Mouse (Mus musculus) kidney, adult 11 months (tissue): ENCODE results near the gene Upp2.

Source experiments
- DNase-seq: peaks from one replicate; pipeline ENCODE4 v3.0.0; 2022

Upp2 gene

DNA sequence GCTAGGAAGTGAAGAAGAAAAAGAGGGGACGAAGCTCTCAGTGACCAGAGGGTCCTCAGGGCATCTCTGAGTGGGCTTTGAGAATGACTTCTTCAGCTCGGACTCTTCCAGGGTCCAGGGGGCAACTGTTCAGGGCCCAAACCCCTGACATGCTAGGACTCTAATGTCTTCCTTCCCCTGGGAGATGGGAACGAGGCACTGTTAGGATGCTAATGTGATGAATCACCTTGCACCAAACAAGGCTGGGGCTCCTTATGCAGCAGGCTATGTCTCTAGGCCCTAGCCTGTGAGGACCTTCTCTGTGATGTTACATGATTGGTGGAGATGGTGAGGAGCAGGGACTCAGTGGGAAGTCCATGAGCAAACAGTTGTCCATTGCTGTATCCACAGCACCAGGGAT, 114.3 kb downstream of the Upp2 start:
- no peak for DNase-seq

DNA sequence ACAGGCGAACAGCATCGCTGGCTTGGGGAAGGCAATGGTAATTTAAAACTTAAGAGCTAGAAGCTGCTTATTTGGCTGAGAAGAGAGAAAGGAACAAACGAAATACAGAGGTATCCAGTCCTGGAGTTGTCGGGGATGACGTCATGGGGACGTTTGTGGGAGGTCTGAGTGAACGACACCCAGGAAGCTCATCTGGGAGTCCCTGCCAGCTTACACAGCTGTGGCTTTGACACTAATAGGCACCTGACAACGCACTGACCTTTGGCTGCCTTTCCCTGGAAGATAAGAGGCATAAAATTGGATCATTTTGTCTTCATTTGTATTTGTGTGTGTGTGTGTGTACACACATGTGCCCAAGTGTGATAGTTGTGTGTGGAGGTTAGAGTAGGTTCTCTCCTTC, 130.4 kb downstream of the Upp2 start:
- no peak for DNase-seq

DNA sequence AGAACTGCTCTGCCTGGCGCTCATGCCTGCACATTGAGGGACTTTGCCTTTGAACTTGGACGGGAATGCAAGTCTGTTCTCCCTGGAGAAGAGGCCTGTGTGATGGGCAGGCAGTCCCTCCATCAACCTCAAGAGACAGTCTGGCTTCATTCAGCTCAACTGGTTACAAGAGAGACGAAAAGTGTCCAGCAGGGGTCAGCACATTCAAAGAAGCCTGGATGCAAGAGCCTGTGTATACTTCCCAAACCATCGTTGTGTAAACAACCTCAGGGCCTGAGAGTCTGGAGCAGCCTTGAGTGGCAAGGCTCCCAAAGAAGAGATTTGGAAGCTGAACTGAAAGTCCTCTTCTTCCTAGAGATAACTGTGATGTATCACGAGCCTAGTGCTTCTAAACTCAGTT, 132.8 kb downstream of the Upp2 start:
- DNase-seq = peak; percentile 81

DNA sequence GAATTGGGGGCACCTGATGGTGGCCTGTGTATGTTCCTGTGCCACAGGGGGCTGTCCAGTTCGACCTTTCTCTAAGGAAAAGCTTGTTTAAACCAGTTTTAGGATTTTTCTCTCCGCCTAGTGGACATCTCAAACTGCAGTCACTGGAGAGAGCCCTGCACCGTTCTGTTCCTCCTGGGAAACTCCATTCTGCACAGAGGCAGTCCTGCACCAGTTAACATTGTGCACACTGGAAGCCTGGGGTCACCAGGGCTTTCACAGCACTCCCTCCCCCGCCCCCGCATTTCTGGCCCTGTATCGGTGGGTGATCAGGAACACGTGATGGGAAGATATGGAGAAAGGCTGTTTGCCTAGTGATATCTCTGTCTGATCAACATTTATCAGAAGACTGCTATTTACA, 133.3 kb downstream of the Upp2 start:
- no peak for DNase-seq

DNA sequence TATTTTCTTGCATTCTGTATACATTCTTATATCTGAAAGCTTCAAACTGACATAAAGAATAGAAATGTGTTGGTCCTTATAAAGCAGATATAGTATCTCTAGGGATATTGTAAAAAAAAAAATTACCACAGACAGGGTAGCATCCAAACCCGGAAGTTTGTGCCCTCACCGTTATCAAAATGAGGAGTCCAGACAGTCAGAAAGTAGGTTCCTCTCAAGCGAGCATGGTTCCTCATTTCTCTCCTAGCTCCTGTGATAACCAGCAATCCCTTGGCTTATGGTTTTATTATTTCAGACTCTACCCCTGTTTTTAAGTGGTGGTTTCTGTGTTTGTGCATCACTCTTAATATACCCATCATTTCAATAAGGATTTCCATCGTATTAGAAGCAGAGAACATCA, 134.5 kb downstream of the Upp2 start:
- DNase-seq = no peak

DNA sequence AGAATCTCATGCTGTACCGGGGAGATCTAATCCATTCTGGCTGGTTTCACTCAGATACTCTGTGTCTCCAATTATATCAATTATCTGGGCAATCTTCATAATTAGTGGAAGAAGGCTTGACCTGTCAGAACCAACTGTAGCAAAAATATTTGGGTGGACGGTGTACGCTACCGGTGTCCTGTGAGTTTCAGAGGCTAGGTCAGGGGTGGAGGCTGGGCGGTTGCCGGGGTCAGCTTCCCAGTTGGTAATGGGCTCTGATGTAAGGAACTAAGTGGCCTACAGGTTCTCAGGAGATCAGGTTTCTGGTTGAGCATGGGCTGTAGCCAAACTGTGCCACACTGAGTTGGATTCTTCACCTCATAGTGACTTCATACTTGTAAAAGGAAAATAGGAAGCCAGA, 136.1 kb downstream of the Upp2 start:
- no peak for DNase-seq

DNA sequence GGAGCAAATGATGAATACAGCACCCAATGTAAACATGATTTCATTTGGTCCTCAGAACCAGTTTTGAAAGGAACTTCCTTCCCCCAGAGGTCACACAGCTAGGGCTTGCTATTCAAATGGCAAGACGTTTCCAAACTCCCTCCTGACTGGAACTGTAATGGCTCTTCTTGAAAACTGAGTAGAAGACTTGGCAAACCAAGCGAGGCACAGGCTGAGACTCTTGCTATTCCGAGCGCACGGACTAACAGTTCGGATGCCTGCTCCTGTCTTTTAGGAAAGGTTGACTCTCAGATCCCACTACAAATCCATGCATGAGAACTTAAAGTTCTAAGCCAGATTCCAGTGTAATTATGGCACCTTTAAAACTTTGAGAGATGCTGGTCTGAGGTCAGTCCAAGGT, 136.5 kb downstream of the Upp2 start:
- DNase-seq = no peak

DNA sequence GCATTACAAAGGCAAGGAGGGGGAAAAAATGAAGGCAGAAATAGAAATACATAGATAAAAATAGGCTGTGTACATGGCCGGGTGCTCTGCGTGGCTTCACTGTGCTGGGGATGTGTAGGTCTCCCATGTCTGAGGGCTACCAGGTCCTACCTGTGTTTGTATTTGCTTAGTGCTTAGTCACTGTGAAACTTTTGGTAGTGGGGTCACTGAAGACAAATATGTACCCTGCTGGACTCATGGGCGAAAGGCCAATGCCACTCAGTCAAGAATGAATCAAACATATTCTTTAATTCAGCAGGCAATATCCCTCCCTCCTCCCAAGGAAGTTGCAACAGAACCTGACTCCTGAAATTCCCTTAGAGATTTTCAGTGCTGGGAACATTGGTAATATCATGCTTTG, 137.5 kb downstream of the Upp2 start:
- DNase-seq = no peak

DNA sequence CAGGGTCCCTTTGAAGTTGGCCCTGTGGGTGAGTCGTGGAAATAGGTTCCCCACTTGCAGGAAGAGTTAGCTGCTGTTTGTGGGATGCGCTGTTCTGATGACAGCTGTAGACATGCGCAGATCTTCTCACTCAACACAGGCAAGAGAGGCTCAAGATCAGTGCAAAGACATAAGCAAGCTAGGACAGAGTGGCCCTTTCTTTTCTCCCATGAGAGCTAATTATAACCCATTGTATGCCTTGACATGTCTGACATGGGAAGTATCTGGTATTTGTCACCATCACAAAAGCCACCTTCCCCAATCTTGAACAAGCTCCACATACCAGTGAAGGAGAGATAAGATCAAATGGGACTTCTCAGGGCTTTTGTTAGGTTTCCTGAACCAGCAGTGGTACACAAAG, 140.6 kb downstream of the Upp2 start:
- no peak for DNase-seq

DNA sequence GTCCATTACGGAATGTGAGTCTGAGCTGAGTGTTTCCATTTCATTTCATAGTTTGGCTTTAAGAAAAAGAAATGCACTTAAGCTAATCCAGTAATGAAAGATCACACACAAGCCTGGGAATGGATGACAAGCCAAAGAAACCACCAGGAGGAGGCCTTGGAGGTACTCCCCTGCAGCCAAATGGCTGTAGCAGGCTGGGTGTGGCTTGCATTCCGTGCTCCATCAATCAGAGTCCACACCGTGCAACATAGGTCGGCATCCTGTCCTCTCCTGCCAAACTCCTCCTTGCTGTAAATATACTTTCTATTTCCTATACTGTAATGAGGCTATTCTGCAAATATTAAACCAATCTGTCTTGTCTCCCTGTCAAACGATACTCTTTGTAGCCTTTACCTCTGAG, 143.1 kb downstream of the Upp2 start:
- DNase-seq = no peak

DNA sequence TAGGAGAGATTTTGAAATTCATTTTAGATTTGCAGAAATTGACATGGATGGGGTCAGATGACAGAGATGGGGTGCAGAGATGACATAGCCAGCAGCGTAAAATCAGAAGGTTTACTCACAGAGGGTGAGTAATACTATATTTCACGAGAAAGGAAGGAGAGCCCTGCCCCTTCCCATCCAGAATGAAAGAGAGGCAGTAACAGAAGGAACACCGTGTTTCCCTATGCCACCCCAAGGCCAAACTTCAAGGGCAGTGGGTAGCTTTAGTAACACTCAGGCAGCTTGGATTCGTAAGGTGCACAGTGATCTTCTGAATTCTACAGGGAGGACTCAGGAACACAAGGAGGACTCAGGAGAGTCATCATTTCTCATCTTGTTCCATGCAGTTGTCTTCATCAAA, 144.0 kb downstream of the Upp2 start:
- no peak for DNase-seq

DNA sequence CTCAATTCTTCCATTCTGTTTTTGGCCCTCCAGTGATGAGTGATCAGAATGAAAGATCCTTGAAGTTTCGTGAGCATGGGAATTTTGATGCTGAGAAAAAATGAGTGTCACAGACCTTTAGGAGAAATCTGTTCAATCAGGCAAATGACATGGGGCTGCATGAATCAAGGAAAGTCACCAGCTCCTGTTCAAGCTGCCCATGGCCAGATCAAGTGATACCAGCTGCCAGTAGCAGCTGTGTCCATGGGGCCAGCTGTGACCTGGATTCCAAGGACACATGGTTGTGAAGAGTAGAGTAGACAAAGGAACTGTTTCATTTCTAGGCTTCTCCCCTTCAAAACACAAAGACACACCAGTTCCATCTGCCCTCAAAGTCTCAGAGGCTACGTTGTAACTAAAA, 144.4 kb downstream of the Upp2 start:
- peak; percentile 54 for DNase-seq

DNA sequence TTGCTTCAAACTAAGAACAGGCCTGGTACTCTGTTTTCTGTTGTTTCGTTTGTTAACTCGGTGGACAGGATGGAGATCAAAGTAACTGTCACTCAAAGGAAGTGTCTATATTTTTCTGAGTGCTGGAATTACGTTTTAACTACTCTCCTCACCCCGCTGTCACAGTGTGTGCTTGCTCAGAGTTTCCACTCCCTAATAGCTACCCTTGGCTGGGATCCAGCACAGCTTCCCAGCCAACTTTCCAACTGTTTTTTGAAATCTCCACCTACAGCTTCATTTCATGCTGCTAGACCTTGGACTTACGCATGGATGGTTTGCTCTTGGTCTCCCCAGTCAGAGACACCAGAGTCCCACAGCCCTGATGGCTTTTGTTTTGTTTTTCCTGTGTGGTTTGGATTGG, 144.8 kb downstream of the Upp2 start:
- peak; percentile 87 for DNase-seq

DNA sequence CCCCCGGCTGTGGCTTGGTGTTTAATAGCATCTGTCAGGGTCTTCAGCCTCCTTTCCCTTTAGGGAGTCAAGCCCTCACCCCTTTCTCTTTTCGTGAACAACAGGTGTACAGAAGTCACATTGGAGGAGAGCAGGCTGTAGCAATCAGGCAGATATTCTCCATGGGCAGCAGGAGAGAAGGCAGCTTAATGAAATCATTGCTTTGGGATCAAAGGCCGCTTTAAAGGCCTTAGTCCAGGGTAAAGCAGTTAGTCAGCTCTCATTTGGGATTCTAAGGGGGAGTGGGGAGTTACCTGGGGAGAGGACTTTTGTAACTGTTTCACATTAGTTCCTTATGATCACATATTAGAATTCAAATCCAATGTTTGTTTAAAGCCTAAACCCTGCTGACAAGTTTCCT, 150.8 kb downstream of the Upp2 start:
- DNase-seq = peak; percentile 28

DNA sequence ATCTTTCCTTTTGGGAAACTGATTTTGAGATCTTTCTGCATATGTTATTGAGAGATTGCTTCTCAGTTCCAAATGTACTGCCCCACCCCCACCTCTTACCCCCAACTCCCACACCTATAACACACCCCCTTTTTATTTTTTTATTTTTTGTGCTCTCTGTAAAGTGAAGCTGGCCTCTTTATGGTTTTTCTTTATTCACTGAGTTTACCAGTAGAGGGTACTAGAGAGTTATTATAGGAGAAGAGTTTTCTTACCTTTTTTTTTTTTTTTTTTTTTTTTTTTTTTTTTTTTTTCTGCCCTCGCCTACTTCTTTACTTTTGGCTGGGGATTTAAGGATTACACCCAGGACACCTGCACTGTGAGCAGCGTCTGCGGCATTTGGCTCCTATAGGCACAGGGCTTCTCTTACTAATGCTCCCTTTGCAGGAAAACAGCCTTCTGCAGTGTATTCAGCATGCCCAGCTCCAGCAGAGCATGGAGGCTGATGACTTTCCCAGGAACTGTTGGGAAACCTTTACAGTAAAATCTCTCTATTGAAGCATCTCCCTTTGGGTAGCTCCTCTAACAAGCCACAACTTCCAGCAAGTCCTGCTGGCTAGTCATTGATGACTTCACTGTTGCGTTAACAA, 170.2 kb downstream of the Upp2 start:
- peak; percentile 21 for DNase-seq

DNA sequence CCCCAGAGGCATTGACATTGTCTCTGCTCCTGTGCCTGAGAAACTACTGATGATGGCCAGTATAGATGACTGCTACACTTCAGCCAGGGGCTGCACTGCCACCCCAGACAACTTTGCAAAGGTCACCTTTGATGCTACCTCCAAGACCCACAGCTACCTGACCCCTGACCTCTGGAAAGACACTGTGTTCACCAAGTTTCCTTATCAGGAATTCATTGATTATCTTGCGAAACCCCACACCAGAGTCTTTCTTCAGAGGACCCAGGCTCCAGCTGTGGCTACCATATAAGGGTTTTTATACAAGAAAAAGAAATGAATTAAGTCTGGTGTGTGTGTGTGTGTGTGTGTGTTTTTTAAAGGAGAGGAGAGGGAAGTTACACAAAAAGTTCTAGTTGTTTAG, 174.1 kb downstream of the Upp2 start:
- no peak for DNase-seq

DNA sequence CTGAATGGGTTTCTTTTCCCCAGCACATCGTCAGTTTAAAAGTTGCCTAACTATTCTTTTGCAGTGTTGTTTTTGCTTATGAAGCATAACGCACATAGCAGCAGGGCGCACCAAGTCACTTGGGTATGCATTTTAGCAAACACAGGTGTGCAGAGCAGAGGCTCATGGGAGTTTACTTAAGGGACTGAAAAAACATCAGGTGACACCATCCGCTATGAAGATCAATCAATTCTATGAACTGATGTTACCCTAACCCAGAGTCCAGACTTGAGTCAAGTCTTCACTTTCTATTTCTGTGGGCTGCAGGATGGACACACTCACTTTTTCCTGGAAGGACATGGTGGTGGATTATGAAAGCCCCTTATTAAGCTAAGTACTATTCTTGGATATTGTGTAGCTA, 174.9 kb downstream of the Upp2 start:
- no peak for DNase-seq

DNA sequence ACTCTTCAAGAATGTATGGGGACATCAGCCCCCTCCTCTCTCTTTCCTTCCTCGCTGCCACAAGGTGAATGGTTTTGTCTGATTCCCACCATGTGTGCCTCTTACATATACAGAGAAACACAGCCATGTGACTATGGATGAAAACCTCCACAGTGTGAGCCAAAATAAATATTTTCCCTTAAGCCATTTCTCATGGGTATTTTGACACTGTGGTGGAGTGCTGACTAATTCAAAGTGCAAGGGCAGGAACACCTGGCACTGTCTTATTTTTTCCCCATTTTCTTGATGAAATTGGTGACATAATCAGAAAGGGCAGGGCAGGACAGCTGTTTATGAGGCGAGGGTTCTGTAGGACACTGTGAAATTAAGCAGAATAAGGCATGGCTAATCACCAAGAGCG, 176.3 kb downstream of the Upp2 start:
- DNase-seq = no peak

DNA sequence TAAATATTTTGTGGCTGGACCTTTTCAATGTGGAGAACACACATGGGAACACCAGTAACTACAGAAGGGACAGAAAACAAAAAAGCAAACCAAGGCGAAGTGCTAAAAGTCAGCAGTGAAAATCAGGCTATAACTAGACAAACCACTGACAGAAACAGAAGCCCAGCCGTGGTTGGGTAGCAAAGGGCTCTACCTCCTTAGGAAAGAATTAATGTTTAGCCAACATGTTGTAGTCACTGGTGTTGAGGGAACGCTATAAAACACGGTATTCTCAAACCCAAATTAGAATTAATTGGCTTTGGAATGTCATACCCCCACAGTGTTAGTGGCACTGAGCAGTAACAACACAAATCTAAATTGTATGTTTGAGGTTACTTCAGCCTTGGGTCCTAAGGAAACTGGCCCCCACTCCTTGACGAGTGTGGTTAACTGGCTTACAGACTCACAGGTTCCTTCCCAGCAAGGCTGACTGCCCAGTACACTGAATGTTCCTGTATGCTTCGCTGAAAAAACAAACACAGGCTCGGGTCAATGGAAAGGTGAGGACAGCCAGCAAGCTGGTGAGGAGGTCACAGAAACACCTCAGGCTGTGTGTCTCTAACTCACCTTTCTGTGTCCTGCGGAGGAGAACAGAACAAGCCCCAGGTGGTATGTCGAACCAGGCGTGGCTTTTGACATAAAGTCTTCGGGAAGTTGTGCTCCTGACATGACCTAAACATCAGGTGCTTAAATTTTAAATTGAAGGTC, 180.6 kb downstream of the Upp2 start:
- DNase-seq = peak; percentile 94

DNA sequence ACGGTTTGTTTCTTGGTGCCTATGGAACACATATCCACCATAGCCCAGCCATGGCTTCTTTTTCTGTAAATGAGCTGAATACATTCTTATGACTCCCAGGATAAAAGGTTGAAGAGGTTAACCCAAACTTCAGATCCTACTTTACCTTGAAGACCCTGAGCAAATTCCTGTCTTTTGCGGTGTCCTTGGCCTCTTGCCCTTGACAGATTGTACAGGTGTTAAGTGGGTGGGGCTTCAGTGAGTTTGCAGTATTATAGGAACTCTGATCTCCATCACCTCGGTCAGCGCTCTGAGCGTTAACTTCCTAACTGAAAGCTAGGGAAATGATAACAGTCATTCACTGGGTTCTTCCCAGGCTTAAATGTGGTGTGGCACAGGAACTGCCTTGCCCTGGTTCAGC, 181.2 kb downstream of the Upp2 start:
- DNase-seq = no peak

DNA sequence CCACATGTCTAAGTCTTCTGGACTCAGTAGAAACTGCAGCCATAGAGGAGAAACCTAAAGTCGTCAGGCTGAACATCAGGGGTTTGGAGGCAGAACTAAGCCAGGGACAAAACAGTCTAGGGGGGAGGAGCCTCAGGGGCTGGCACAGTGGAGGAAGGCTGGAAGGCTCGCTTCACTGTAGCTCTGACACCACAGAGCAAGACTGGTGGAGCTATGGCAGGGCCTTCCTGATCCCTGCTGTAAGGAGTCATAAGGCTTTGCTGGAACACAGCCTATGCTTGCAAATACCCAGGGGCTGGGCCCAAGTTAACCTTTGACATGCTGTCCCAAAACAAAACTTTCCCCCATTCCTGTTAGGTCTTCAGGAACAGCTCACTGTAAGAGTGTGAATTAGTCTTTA, 185.8 kb downstream of the Upp2 start:
- DNase-seq = peak; percentile 56

DNA sequence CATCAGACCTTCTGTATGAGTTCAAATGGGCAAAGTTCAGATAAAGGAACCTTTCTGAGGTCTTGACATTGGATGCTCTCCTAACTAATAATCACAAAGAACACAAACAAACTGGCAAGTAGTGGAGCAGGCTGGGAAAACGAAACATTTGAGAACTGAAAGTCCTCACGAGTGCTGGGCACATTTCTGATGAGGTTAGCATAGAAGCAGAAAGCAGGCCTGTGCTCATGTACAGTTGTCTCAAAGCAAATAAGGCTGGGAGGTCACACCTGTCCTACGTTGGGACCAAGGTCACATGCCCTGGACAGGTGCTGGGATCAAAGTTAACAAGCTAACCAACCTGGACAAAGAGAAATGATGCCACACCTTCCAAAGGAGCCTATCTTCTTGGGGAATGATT, 187.6 kb downstream of the Upp2 start:
- peak; percentile 73 for DNase-seq

DNA sequence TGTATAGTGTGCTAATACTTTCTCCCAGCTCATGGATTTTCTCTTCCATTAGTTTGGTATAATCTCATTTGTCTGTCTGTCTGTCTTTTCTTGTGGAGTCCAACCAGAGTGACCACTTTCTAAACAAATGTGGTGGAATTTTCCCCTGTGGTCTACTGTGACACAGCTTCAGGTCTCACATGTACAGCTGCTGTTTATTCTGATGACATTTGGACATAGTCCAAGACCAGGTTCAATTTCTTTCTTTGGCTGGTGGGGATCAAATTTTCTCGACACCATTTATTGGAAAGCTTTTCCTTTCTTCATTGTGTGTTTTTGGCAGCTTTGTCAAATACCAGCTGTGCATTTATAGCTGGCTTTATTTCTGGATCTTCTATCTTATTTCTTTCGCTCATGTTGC, 191.0 kb downstream of the Upp2 start:
- DNase-seq = no peak

DNA sequence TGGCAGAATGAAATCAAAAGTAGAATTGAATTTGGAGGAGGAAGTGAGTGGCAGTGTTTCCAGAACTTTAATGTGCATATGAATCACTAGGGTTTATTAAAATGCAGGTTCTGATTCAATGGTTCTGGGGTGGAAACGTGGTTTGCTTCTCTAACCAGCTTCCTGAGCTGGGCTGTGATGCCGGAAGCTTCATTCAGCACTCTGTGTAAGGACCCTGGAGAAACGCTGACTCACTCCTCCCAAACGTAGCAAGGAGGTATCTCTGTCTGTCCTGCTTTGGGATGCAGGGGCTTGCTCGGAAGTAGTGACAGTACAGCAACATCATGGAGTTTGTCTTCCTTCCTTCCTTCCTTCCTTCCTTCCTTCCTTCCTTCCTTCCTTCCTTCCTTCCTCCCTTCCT, 192.6 kb downstream of the Upp2 start:
- DNase-seq = no peak

DNA sequence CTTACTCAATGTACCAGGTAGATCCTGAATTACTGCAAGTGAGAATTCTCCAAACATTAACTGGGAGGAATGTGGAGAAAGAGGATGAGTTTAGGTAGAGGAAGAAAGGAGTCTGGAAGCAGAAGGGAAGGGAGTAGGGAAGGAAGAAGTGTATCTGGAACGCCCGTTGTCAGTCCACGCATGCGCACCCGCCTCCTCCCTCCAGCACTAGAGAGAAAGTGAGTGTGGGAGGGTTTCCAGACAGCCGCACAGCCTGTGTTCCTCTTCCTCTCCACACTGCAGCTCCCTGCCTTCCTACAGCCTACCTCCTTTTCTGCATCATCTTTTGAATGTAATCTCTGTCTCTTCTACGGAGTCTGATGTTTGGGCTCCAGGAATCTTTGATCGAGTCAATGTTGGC, 198.0 kb downstream of the Upp2 start:
- peak; percentile 51 for DNase-seq
